ENCODE assay signal across 7 mouse cellular contexts in the genomic region with DNA sequence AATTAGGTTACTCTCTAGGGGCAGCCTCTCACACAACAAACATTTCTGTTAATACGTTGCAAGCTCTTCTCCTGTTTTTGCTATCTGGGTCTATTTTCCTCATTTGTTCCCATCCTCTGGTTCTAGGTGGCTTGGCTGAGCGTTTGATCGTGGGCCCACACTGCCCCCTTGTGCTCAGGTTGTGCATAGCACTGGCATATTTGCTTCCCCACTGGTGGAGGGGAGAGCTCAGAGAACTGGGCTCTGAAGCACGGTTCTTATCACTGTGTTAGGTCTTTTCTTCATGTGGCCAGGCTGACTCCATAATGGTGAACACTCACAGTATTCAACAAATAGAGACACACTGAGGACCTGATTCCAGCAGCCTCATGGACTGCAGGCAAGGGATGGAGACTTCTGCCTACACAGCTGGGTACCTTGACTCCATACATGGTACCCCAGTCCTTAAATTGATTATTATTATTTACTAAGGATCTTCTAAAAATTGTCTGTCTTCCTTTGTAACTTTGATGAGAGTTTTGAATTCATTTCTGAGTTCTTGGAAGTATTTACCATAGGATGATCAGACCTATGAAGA. TPM values are rescaled to one million over a fixed set of nuclear protein-coding genes. Genes with fewer than 3 reads are reported as not detected.
DNase-seq lines count a peak whose midpoint lies in the region; ATAC-seq and TF ChIP-seq lines count a peak whose summit lies in the region.

No protein-coding gene starts in this region.

- 0 out of 2 replicates have a peak, but pooled peaks have one; percentile 53 for ATAC-seq in intestine, postnatal 0 days
- peak; percentile 71 for ATAC-seq in midbrain, postnatal 0 days (ENCODE audit: low FRiP score)

- H3K4me3 ChIP-seq in intestine, postnatal 0 days (ENCODE audit: low read depth, low read length): no peak overlapping the region
- H3K4me3 ChIP-seq in midbrain, postnatal 0 days (ENCODE audit: low read depth, low read length): no peak overlapping the region

- no peak overlapping the region for H3K27ac ChIP-seq in intestine, postnatal 0 days (ENCODE audit: low read depth, low read length)
- no peak overlapping the region for H3K27ac ChIP-seq in midbrain, postnatal 0 days (ENCODE audit: low read depth, low read length)

- H3K9ac ChIP-seq in intestine, postnatal 0 days (ENCODE audit: low read depth, low read length): no peak overlapping the region
- H3K9ac ChIP-seq in midbrain, postnatal 0 days (replicated peaks; ENCODE audit: low read length, poor library complexity, severe bottlenecking): no peak overlapping the region

- no peaks in the 10 kb centered on the region for H3K36me3 ChIP-seq in intestine, postnatal 0 days (ENCODE audit: control insufficient read depth, insufficient read depth)
- H3K36me3 ChIP-seq in midbrain, postnatal 0 days (ENCODE audit: insufficient read depth, low read length): no peaks in the 10 kb centered on the region

- no peaks in the 10 kb centered on the region for H3K4me1 ChIP-seq in intestine, postnatal 0 days (replicated peaks; ENCODE audit: control insufficient read depth, insufficient read depth, low read length)
- no peaks in the 10 kb centered on the region for H3K4me1 ChIP-seq in midbrain, postnatal 0 days (ENCODE audit: insufficient read depth, low read length)

- DNase-seq in adrenal gland, adult 2 months: peak; percentile 88
- peak; percentile 84 for DNase-seq in embryo, embryonic 10 days (ENCODE audit: low spot score)
- DNase-seq in gastrocnemius, postnatal 36 days: peak; percentile 59 to 77
- peak; percentile 80 for DNase-seq in left cerebral cortex, postnatal 4 days
- DNase-seq in midbrain, postnatal 0 days (ENCODE audit: low spot score): peak; percentile 73
- peak; percentile 22 to 38 for DNase-seq in spleen, postnatal 14 days (ENCODE audit: low spot score in 2 of 2)

- no peak overlapping the region for H3K4me2 ChIP-seq in intestine, postnatal 0 days (replicated peaks; ENCODE audit: low read depth)
- no peak overlapping the region for H3K4me2 ChIP-seq in midbrain, postnatal 0 days (ENCODE audit: low read depth, low read length, poor library complexity, severe bottlenecking)

- intact Hi-C loops in gastrocnemius, postnatal 36 days (cut with DNase I): loop anchor here (1.0 to 10.0 kb wide), 3 partner anchors 123 to 316 kb away; no protein-coding TSS in a partner anchor
- intact Hi-C loops in left cerebral cortex, postnatal 4 days (cut with DNase I): loop anchor here (2.0 kb wide), 2 partner anchors 122 to 314 kb away; no protein-coding TSS in a partner anchor

- no peaks in the 10 kb centered on the region for H3K9me3 ChIP-seq in intestine, postnatal 0 days (ENCODE audit: control insufficient read depth)
- H3K9me3 ChIP-seq in midbrain, postnatal 0 days (ENCODE audit: low read length): no peaks in the 10 kb centered on the region

- TF ChIP-seq CTCF in intestine, postnatal 0 days (IDR thresholded peaks at IDR 0.05; ENCODE audit: low read depth): peak; percentile 98
- TF ChIP-seq CTCF in midbrain, postnatal 0 days (IDR thresholded peaks at IDR 0.05): peak; percentile 95

- no peaks in the 10 kb centered on the region for H3K27me3 ChIP-seq in intestine, postnatal 0 days (replicated peaks; ENCODE audit: control insufficient read depth, insufficient read depth, low read length)
- no peaks in the 10 kb centered on the region for H3K27me3 ChIP-seq in midbrain, postnatal 0 days (ENCODE audit: insufficient read depth, low read length)

- under 1% methylated on average over 4 of the region's 4 CpGs for WGBS in intestine, postnatal 0 days
- WGBS in midbrain, postnatal 0 days: 4% methylated on average over 4 of the region's 4 CpGs

RNA-seq across cellular contexts. Expression of a gene that starts 49.6 kb away (rescaled TPM):
- 10 to 100 TPM; 17.0 to 18.2 TPM for total RNA-seq in adrenal gland, adult 2 months (2021)
- polyA plus RNA-seq in adrenal gland, adult 2 months (2012; rRNA removed): 13.2 and 14.3 TPM in 2 replicates
- total RNA-seq in gastrocnemius, postnatal 36 days (2021): 1 to 10 TPM in 1 of 2 experiments, under 1 TPM in 1; 0.76 to 1.5 TPM
- 1.4 TPM in 2 replicates for polyA plus RNA-seq in intestine, postnatal 0 days (2015; fragmentation: Nextera tagmentation; extraction: Ambion mirVana)
- 10 to 100 TPM; 53.3 to 54.1 TPM for total RNA-seq in left cerebral cortex, postnatal 4 days (2021)
- 29.6 and 32.3 TPM in 2 replicates for total RNA-seq in midbrain, postnatal 0 days (2014; rRNA removed)
- polyA plus RNA-seq in midbrain, postnatal 0 days (2015; fragmentation: Nextera tagmentation; extraction: Ambion mirVana): 10.9 and 11.5 TPM in 2 replicates

Comparison
In these comparisons a context has a peak if more than half of its experiments do, and no peak if none do; other contexts are left out.
1. DNase-seq: peak in every context shown above with its lines; median percentile 88 in adrenal gland, adult 2 months; 84 in embryo, embryonic 10 days; 80 in left cerebral cortex, postnatal 4 days; 73 in midbrain, postnatal 0 days; 68 in gastrocnemius, postnatal 36 days; 30 in spleen, postnatal 14 days.
2. RNA of a gene that starts 49.6 kb away (total RNA-seq): 53.3 to 54.1 TPM in left cerebral cortex, postnatal 4 days, 29.6 to 32.3 TPM in midbrain, postnatal 0 days and 17.0 to 18.2 TPM in adrenal gland, adult 2 months; 0.76 to 1.5 TPM in gastrocnemius, postnatal 36 days; every median in the first group is over 4 times any median in the second.